Mouse (Mus musculus): ENCODE measurements around the gene C530008M17Rik.

C530008M17Rik gene

DNA sequence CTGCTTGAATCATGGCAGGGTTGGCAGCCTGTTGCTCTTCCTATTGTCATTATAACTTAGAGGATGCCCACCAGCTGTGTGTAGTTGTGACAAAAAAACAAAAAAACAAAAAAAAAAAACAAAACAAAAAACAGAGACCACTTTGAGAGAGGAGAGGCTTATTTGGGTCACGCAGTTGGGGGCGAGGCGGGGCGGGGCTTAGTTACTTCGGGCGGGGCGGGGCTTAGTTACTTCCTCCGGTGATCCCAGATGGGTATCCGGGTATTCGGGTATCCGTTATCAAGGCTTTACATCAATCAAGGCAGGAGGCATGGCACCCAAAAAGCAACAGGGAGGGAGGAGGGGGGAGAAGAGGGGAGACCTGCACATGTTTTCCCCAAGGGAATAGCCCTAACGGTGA lies 46.3 kb downstream of the C530008M17Rik start:
- in situ Hi-C loops (cut with MseI, MboI): no loop called here

DNA sequence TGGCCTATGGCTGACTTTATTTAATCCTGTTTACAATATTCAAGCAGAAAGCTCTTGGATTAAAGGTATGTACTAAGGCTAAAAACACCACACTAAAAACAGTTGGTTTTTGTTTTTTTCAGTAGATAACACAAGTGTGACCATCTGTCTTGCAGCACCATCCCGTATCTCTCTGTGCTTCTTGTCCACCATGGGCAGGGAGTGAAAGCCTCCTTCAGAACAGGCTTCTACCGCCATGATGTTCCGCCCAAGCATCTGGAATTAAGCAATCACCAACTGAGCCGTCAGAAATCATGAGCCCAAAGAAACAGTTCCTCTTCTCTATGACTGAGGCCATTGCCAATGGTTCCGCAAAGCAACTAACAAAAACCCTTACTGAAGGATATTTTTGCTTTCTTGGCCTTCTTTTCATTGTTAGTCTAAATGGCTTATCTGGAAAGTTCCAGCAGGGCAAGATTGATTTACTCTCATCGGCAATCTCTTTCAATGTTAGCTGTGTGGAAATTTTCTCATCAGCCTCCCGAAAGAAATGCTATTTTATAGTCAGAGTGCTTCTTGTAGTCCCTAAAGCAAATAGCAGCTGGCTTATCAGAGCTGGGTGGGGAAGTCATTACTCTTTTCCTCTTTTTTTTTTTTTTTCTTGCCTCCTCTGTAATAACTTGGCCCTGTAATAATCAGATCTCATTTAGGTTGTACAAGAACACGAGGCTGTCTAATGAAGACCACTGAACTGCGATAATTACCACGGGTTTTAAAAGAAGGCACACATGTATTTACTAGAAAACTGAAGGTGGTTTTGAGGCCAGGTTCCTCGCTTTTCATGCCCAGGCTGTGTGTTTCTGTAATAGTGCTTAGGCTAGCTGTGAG lies 49.2 kb downstream of the C530008M17Rik start:
- in situ Hi-C loops (cut with MseI, MboI): no loop called here

DNA sequence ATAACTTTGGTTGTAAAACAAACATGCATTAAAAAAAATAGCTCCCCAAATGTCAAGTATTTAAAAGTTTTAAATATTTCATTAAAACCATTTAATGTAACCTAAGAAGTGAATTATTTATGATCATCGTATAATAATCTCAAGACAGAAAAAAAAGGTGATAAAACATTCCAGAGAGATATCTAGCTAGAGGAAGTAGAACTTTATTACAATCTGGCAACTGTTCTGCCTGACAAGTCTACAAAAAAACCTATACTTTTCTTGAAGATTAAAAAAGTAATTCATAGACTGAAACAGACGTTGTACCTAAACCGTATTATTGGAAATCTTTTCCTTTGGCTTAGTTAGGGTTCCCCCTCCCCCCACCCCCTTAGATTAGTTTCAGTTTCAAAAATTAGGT lies 50.8 kb downstream of the C530008M17Rik start:
- in situ Hi-C loops (cut with MseI, MboI): no loop called here

DNA sequence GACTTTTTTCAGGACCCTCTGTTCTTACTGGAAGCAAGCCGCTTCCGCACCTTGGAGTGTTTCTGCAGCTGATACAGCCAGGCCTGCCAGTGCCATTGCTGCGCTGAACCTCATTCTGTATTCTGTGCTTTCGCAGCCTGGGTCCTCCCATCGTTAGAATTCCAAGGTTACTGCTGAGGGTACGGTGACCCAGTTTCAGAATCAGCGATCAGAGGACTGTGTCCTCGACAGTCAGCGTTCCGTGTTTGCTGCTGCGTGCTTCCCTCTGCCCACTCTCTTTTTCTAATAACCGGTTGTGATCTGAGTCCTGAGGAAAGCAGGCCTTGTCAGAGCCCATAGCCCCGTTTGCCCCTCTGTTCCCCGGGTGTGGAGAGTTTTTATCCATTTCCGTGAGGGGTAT lies 51.7 kb downstream of the C530008M17Rik start:
- in situ Hi-C loops (cut with MseI, MboI): no loop called here

DNA sequence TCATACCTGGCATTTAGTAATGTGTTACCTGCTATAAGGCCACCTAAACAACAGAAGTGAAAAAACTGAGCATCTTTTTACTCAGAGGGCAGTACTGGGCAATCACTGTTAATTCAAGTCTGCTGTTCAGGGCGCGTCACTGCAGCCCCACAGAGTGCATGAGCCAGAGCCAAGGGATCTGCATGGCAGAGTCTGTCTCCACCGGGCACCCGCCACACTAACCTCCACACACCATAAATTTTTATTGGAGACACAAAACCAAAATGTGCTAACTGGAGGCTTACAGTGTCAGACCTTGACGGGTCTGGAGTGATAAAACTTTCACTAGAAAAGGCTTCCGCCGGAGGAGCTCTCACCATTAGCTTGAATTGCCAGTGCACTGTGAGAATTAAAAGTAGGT lies 57.4 kb downstream of the C530008M17Rik start:
- in situ Hi-C loops (cut with MseI, MboI): no loop called here

DNA sequence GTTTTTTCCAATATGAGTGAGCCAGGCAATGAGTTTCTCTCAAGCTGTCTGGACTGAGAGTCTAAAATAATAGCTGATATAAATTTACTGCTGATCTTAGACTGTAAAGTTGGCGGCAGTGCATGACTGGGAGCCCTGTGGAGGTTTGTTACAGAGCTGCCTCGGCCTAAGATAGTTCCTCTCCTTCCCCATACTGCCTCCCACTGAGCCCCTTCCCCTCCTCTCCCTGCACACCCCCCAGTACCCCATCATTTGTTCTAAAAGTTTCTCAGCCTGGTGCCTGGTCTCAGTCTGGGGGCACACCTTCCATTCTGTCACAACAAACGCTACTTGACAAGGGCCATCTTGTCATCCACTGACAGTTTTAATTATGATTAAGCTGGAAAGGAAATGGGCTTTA lies 63.6 kb downstream of the C530008M17Rik start:
- in situ Hi-C loops (cut with MseI, MboI): no loop called here

DNA sequence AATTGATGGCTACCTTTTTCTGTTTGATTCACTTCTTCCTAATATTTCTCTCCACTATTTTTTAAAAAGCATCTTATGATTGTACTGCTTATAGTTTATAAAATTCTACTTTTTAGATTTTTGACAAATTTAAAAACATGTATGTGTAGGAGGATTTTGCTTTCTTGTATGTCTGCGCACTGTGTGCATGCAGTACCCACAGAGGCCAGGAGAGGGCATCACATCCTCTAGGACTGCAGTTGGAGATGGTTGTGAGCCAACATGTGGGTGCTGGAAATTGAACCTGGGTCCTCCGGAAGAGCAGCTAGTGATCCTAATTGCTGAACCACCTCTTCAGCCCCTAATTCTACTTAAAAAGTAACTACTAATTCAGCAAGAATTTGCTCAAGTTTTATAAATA lies 68.6 kb downstream of the C530008M17Rik start:
- in situ Hi-C loops (cut with MseI, MboI): no loop called here

DNA sequence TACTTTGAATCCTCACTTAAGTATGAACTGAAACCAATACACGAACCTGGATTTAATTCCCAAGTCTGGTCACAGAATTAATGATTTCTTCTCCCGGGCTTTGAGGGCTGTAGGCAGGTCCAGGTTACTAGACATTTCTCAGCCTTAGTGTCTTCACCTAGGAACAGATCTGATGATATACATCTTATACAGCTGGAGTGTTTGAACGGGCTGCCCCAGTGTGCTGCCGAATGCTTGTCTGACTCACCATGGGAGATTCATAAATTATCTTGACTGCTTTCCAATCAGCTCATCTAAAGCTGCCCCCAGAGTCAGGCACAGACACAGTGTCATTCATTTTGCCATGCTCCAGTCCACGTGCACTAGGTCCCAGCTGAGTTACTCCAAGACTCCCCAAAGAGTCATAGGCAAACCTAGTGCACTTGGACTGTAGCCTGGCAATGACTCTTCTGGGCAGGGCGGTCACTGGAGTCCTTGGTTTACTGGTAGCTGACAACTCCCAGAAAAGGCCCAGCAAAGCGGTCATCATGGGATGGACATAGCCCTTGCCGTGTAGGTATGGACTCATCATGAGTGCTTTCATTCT lies 70.3 kb downstream of the C530008M17Rik start:
- in situ Hi-C loops (cut with MseI, MboI): no loop called here

DNA sequence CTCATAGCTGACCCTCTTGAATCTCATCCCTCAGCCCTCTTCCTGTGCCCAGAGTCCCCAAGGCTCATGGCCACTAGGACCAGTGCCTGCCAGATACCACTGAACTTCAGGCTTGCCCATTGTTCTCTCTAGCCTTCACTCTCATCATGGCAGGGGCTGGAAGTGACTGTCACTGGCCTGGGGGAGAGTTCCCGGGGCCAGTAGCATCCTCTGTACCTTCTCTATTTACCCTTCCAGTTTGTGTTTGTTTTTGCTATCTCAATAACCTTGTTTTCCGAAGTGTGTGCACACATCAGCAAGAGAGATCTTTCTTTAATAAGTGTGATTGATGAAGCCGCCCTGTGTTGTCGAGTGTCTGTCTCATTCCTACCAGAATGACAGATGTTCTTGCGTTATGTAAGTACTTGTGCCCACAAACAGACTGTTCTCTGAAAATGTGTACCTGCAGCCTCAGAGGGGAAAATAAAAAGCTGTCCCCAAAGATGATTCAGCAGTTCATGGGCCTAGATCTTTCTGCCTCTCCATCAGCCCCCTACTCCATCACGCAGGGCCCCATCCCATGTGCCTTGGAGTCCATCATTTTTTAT lies 76.8 kb downstream of the C530008M17Rik start:
- in situ Hi-C loops (cut with MseI, MboI): no loop called here

DNA sequence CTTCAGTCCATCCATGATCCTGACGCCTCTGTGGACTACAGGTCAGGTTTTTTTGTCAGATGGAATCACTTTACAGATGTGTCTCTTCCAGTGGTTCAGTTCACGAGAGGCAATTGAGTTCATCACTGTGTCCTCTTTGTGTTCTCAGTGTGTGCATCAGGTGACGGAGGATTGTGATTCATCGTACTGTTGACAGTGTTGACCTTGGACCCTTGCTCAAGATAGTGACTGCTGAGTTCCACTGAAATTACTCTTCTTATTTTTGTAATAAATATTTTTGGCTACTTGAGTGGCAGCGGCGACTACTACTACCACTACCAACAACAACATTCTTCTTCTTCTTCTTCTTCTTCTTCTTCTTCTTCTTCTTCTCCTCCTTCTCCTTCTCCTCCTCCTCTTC lies 85.2 kb downstream of the C530008M17Rik start:
- in situ Hi-C loops (cut with MseI, MboI): no loop called here

DNA sequence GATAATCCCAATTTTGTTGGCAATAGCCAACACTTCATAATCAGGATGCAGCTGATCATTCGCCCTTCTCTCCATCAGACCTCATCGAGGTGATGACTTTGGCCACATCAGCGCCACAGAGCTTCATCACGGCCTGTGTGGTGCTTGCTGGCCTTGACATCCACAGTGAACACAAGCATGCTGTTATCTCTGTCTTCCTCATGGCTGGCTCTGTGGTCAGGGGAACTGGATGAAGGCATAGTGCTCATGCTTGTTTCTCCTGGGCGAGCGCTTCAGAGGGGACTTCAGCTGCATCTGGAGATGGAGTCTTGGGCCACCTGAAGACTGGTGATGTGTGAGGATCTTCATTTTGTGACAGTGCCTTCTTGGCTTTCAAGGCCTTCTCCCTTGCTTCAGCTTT lies 85.8 kb downstream of the C530008M17Rik start:
- in situ Hi-C loops (cut with MseI, MboI): no loop called here

DNA sequence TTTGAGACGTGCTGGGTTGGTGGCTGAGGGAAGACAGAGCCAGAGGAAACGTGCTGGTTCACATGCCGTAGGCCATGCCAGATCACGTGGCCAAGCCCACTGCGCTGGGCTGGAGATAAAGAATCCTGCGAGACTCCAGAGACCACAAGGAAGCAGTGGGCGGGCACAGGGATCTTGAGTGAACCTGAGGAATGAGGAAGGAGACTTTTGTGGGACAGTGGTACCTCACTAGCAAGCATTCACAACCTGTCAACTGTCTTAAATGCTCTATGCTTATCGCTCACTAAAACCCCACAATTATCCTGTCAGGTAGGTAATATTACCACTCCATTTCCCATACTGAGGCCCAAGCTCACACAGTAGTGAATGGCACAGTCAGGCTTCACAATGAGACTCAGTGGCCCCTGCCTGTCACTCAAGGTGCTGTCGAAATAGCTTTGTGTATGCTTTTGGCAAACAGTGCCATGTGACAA lies 88.5 kb downstream of the C530008M17Rik start:
- in situ Hi-C loops (cut with MseI, MboI): no loop called here

DNA sequence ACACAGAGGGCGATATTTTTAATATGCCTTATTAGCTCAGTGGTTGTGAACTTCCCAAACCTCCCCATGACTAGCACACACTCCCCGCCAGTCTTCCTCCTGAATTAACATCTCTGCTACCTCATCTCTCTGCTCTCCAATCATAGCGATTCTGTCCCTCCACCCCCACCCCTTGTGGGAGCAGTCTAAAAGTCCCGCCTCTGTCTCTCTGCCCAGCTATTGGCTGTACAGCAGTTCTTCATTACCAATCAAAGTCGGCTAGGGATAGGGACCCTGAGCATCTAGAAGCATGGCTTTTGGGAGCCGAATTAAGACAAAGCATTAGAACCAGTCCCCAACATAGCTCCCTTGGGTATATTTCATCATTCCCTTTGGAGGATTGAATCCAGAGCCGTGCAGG lies 91.5 kb downstream of the C530008M17Rik start:
- in situ Hi-C loops (cut with MseI, MboI): no loop called here

DNA sequence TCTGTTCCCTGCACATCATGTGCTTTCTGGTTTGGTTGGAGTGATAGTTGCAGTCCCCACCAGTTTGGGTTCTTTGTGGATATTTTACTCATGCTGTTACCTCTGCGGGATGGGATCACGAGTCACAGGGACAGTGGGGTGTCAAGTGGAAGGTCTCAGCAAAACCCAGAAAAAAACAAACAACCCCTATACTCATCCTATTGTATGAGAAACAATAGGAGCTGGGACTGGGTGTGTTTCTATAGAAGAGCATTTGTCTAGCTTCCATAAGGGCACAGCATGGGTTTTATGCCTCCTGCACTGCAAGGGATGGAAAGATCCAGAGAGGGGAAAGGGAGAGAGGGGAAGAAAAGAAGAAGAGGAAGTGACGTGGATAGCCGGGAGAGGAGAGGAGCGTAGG lies 96.0 kb downstream of the C530008M17Rik start:
- in situ Hi-C loops (cut with MseI, MboI): no loop called here

DNA sequence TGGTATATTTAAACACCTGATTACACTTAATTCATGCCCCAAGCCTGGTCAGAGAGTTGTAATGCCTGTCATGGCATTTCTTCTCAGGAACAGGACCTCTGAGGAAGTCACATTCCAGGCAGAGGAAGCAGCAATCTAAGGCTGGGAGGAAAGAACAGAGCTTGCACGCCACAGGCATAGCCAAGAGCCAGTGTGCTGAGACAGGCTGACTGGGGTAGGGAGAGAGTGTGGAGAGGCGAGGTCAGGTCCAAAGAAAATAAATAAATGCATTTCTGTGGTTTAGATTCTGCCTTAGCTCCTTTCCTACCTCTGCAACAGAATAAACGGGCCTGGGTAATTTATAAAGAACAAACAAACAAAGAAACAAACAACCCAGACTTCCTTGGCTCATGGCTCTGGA lies 104.0 kb downstream of the C530008M17Rik start:
- in situ Hi-C loops (cut with MseI, MboI): loop anchor here in 1 of 2 experiments (10.0 kb wide), 1 partner anchor 84 kb away; no protein-coding TSS in a partner anchor

DNA sequence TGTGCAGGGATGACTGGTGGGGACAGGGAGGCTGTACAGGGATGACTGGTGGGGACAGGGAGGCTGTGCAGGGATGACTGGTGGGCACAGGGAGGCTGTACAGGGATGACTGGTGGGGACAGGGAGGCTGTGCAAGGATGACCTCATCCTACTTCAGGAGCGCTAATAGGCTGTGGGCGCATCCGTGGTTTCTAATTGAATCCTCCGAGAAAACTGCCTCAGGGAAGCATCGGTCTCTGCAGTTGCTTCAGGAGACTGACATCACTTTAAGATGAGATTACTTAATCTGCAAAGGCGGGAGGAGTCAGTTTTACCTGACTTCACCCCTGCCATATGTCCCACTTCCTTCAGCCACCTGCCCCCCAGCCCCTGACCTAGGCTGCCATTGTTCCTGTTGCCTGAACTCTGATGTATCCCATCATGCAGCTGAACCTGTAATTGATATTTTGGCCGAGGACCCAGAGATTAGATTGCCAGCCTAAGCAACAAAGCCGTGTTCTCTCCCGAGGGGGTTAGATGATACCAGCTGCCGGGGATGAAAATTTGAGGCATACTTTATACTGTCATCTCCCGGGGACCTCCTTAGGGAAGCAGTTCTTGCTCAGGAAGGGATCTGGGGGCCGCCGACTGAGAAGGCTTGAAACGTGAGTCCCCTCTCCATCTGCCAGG lies 105.9 kb downstream of the C530008M17Rik start:
- in situ Hi-C loops (cut with MseI, MboI): loop anchor here in 1 of 2 experiments (10.0 kb wide), 1 partner anchor 83 kb away; no protein-coding TSS in a partner anchor

DNA sequence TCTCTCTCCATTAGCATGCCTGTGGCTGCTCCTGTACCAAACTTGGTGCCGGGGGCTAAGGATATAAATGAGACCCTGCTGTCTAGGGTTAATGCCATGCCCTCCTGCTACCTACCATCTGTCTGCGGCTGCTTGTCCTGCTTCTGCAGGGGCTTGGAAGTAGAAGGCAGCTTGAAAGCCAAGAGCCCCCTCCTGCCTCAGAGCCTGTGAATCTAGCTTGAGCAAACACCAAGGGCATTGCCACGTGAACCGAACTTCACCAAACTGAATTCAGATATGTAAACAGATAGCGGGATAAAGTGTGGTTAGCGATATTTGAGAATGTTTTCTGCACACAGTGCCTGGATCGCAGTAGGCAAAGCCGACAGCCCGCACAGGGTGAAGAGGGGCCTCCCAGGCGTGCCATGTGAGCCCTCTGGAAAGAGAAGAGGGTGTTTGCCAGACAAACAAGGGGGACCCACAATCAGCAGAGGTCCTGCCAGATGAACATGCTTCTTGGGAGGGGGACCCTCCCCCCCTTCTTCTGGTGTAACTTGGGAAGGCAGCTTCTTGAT lies 106.9 kb downstream of the C530008M17Rik start:
- in situ Hi-C loops (cut with MseI, MboI): loop anchor here in 1 of 2 experiments (10.0 kb wide), 1 partner anchor 82 kb away; no protein-coding TSS in a partner anchor

DNA sequence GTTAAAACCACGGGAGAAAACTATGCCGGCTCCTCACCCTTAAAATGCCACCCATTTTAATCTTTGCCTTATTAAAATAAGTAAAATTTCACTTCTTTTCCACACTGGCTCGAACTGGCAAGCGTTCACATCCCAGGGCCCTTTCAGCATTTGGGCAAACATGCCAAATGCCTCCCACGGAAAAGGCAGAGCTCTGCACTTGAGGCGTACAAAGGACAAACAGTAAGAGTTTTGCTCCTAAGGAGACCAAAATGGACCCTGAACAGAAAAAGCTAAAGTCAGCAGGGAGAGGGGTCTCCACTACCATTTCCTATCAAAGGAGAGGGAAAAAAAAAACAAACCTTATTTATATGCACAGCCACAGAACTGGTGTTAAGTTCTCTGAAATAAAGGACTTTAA lies 107.4 kb downstream of the C530008M17Rik start:
- in situ Hi-C loops (cut with MseI, MboI): loop anchor here in 1 of 2 experiments (10.0 kb wide), 1 partner anchor 81 kb away; no protein-coding TSS in a partner anchor

DNA sequence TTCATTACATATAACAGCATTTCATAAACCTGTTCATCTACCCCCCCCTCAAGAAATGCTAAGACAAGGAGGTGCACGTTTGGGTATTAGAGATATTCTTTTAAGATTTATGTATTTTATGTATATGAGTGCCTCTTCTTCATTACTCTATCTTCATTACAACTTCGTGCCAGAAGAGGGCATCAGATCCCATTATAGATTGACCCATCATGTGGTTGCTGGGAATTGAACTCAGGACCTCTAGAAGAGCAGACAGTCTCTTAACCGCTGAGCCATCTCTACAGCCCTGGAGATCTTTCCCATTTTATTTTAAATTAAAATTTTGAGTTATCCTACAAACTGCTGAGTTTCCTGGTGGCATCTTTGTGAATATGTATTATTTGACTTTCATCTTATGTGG lies 112.7 kb downstream of the C530008M17Rik start:
- in situ Hi-C loops (cut with MseI, MboI): loop anchor here in 1 of 2 experiments (10.0 kb wide), 1 partner anchor 76 kb away; no protein-coding TSS in a partner anchor

DNA sequence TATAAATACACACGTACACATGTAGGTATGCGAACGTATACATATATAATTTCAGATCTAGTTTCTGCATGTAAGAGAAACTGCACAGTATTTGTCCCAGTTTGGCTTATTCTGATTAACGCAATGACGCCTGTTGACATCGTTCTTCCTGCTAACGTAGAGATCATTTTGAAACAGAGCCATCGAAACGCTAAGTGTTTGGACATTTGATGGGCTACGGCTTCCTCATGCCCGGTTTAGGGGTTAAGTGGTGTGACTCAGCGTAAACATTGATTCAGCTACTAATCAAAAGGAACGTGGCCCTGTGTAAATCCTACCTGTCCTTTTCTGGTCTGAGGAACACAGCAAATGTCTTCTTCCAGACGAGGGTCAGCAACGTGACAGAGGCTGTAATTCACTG lies 113.3 kb downstream of the C530008M17Rik start:
- in situ Hi-C loops (cut with MseI, MboI): loop anchor here in 1 of 2 experiments (10.0 kb wide), 1 partner anchor 75 kb away; no protein-coding TSS in a partner anchor

DNA sequence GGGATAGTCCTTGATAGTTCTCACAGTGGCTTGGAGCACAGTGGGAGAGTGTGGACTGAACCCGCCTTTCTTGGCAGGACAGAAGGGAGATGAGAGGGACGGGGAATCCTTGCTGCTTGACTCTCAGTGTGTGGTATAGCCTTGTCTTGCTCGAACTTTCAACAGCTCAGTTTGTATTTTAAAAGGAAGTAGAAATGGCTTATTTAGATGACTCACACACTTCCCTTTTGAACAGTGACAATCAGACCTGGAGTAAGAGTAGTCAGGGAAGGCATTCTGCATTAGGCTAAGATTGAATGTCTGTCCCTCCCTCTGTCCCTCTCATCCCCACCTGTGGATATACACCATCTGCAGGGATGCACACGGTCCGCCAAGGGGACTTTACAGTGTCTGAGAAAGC lies 115.1 kb downstream of the C530008M17Rik start:
- in situ Hi-C loops (cut with MseI, MboI): no loop called here
